18 mouse cellular contexts compared by ENCODE assay signal in genomic region chr14:19861311-19862080, GRCm38 (mm10). TPM values are rescaled to one million over a fixed set of nuclear protein-coding genes. Genes with fewer than 3 reads are reported as not detected.
DNase-seq lines count a peak whose midpoint lies in the region; ATAC-seq and TF ChIP-seq lines count a peak whose summit lies in the region.
"Had no signal": no experiment of that assay in that cellular context is flagged by ENCODE, and none has a peak within 500 bp of the region (broad histone marks: within the 10 kb centered on the region; RNA-seq: fewer than 3 reads in every experiment).

No protein-coding gene starts in this region.

- 81% methylated on average over 8 of the region's 8 CpGs for WGBS in heart, postnatal 0 days
- WGBS in heart, embryonic 10.5 days: 81% methylated on average over 8 of the region's 8 CpGs
- 83% methylated on average over 8 of the region's 8 CpGs for WGBS in thymus, adult 2 months
- 82% methylated on average over 8 of the region's 8 CpGs for WGBS in stomach, postnatal 0 days
- WGBS in midbrain, embryonic 10.5 days: 89% methylated on average over 8 of the region's 8 CpGs

- no peaks in the 10 kb centered on the region for H3K4me1 ChIP-seq in heart, postnatal 0 days (ENCODE audit: control insufficient read depth, insufficient read depth)
- no peaks in the 10 kb centered on the region for H3K4me1 ChIP-seq in heart, embryonic 10.5 days
- H3K4me1 ChIP-seq in thymus, adult 2 months (replicated peaks; ENCODE audit: control insufficient read depth, insufficient read depth, low read length): no peaks in the 10 kb centered on the region
- peaks cover 6% of the 10 kb centered on the region for H3K4me1 ChIP-seq in ES-Bruce4 (ENCODE audit: control insufficient read depth, insufficient read depth, low read length)
- no peaks in the 10 kb centered on the region for H3K4me1 ChIP-seq in stomach, postnatal 0 days (replicated peaks; ENCODE audit: control insufficient read depth, insufficient read depth)
- H3K4me1 ChIP-seq in midbrain, embryonic 10.5 days: no peaks in the 10 kb centered on the region
- H3K4me1 ChIP-seq: forebrain, embryonic 10.5 days; limb, embryonic 12.5 days; liver, embryonic 12.5 days had no signal

- TF ChIP-seq CTCF in heart, postnatal 0 days (IDR thresholded peaks at IDR 0.05; ENCODE audit: low read depth): peak; percentile 13; the same call in 1 of the 2 replicates
- no peak for TF ChIP-seq CTCF in thymus, adult 2 months (IDR thresholded peaks at IDR 0.05; ENCODE audit: borderline replicate concordance, control insufficient read depth, extremely low read depth, insufficient read depth, low read length, poor library complexity)
- no peak for TF ChIP-seq CTCF in ES-Bruce4 (IDR thresholded peaks at IDR 0.05; ENCODE audit: low read depth, low read length)
- TF ChIP-seq CTCF in stomach, postnatal 0 days (IDR thresholded peaks at IDR 0.05; ENCODE audit: low read depth): peak; percentile 24

- H3K36me3 ChIP-seq in heart, postnatal 0 days (replicated peaks; ENCODE audit: control insufficient read depth, insufficient read depth, low read length): no peaks in the 10 kb centered on the region
- no peaks in the 10 kb centered on the region for H3K36me3 ChIP-seq in heart, embryonic 10.5 days
- no peaks in the 10 kb centered on the region for H3K36me3 ChIP-seq in thymus, adult 2 months (ENCODE audit: control insufficient read depth, insufficient read depth, low read length)
- no peaks in the 10 kb centered on the region for H3K36me3 ChIP-seq in ES-Bruce4 (ENCODE audit: control insufficient read depth, insufficient read depth, low read length, poor library complexity, severe bottlenecking)
- H3K36me3 ChIP-seq in stomach, postnatal 0 days (ENCODE audit: control insufficient read depth, insufficient read depth, low read length): no peaks in the 10 kb centered on the region
- H3K36me3 ChIP-seq in midbrain, embryonic 10.5 days: no peaks in the 10 kb centered on the region
- H3K36me3 ChIP-seq: forebrain, embryonic 10.5 days; limb, embryonic 12.5 days; liver, embryonic 12.5 days had no signal

- TF ChIP-seq EP300 in heart, postnatal 0 days (IDR thresholded peaks at IDR 0.05; ENCODE audit: low read depth): no peak
- peak; percentile 56; the same call in 1 of the 2 replicates for TF ChIP-seq EP300 in ES-Bruce4 (IDR thresholded peaks at IDR 0.05; ENCODE audit: insufficient read depth, low read depth, low read length)
- TF ChIP-seq EP300 in stomach, postnatal 0 days (optimal IDR thresholded peaks at IDR 0.05): no peak

- no peak for DNase-seq in heart, postnatal 0 days (ENCODE audit: low spot score)
- no peak for DNase-seq in heart, embryonic 10.5 days (ENCODE audit: low spot score)
- DNase-seq in thymus, adult 2 months: peak; percentile 9
- DNase-seq in thymus, postnatal 10 days (ENCODE audit: low spot score in 2 of 2): no peak
- DNase-seq in stomach, postnatal 0 days (ENCODE audit: low spot score): no peak
- no peak for DNase-seq in midbrain, embryonic 10.5 days (ENCODE audit: low spot score)
- DNase-seq: cerebellum, adult 18-20 months; cerebellum, postnatal 36 days; gastrocnemius, postnatal 10 days; heart, postnatal 10 days; kidney, adult 9 months; lung, adult 2 months; lung, postnatal 4 days had no signal

- H3K27me3 ChIP-seq in heart, postnatal 0 days (ENCODE audit: control insufficient read depth, insufficient read depth, low read length): no peaks in the 10 kb centered on the region
- H3K27me3 ChIP-seq in heart, embryonic 10.5 days (ENCODE audit: insufficient read depth, poor library complexity, severe bottlenecking): no peaks in the 10 kb centered on the region
- H3K27me3 ChIP-seq in thymus, adult 2 months (ENCODE audit: control insufficient read depth, insufficient read depth, low read length): no peaks in the 10 kb centered on the region
- H3K27me3 ChIP-seq in ES-Bruce4 (ENCODE audit: control insufficient read depth, insufficient read depth, low read length, poor library complexity, severe bottlenecking): no peaks in the 10 kb centered on the region
- no peaks in the 10 kb centered on the region for H3K27me3 ChIP-seq in stomach, postnatal 0 days (ENCODE audit: control insufficient read depth, insufficient read depth, low read length)
- no peaks in the 10 kb centered on the region for H3K27me3 ChIP-seq in midbrain, embryonic 10.5 days (ENCODE audit: low read depth, poor library complexity, severe bottlenecking)
- H3K27me3 ChIP-seq: limb, embryonic 12.5 days; liver, embryonic 12.5 days had no signal

- H3K4me3 ChIP-seq in heart, postnatal 0 days (ENCODE audit: low read depth, low read length): no peak overlapping the region
- no peak overlapping the region for H3K4me3 ChIP-seq in heart, embryonic 10.5 days
- H3K4me3 ChIP-seq in thymus, adult 2 months (ENCODE audit: control insufficient read depth, insufficient read depth, low read length): no peak overlapping the region
- H3K4me3 ChIP-seq in ES-Bruce4 (ENCODE audit: low read depth, low read length): no peak overlapping the region
- H3K4me3 ChIP-seq in stomach, postnatal 0 days (ENCODE audit: low read depth, low read length): no peak overlapping the region
- no peak overlapping the region for H3K4me3 ChIP-seq in midbrain, embryonic 10.5 days
- H3K4me3 ChIP-seq: forebrain, embryonic 10.5 days; limb, embryonic 12.5 days; liver, embryonic 12.5 days had no signal

- ATAC-seq in heart, postnatal 0 days (ENCODE audit: insufficient read depth, low read depth): no peak
- ATAC-seq in stomach, postnatal 0 days (ENCODE audit: low FRiP score, low TSS enrichment): no peak
- ATAC-seq: inflammation-experienced regulatory T-cells, adult 6 months; liver, embryonic 12.5 days had no signal

- no peak for TF ChIP-seq POLR2A in thymus, adult 2 months (IDR thresholded peaks at IDR 0.05; ENCODE audit: control insufficient read depth, extremely low read depth, insufficient read depth, low read length, poor library complexity)
- TF ChIP-seq POLR2A in ES-Bruce4 (IDR thresholded peaks at IDR 0.05; ENCODE audit: insufficient read depth, low read length): no peak

- 0 out of 2 replicates have a peak, but pooled peaks cover 5% of the 10 kb centered on the region for H3K9me3 ChIP-seq in heart, postnatal 0 days (replicated peaks; ENCODE audit: control insufficient read depth, low read length)
- H3K9me3 ChIP-seq in heart, embryonic 10.5 days: no peaks in the 10 kb centered on the region
- H3K9me3 ChIP-seq in ES-Bruce4 (replicated peaks; ENCODE audit: control insufficient read depth, insufficient read depth, low read length, poor library complexity, severe bottlenecking): peaks cover 30% of the 10 kb centered on the region
- H3K9me3 ChIP-seq in stomach, postnatal 0 days (ENCODE audit: control insufficient read depth, low read length): no peaks in the 10 kb centered on the region
- no peaks in the 10 kb centered on the region for H3K9me3 ChIP-seq in midbrain, embryonic 10.5 days (replicated peaks)
- H3K9me3 ChIP-seq: limb, embryonic 12.5 days; liver, embryonic 12.5 days had no signal

- no peak overlapping the region for H3K27ac ChIP-seq in heart, postnatal 0 days (ENCODE audit: low read depth)
- H3K27ac ChIP-seq in heart, embryonic 10.5 days: no peak overlapping the region
- no peak overlapping the region for H3K27ac ChIP-seq in thymus, adult 2 months (ENCODE audit: control insufficient read depth, insufficient read depth, low read length)
- peak overlapping the region; percentile 88 for H3K27ac ChIP-seq in ES-Bruce4 (ENCODE audit: insufficient read depth, low read length)
- H3K27ac ChIP-seq in stomach, postnatal 0 days (replicated peaks): no peak overlapping the region
- no peak overlapping the region for H3K27ac ChIP-seq in midbrain, embryonic 10.5 days (replicated peaks)
- H3K27ac ChIP-seq: forebrain, embryonic 10.5 days; limb, embryonic 12.5 days; liver, embryonic 12.5 days had no signal

- H3K9ac ChIP-seq in heart, postnatal 0 days (replicated peaks; ENCODE audit: low read depth, low read length): no peak overlapping the region
- no peak overlapping the region for H3K9ac ChIP-seq in ES-Bruce4 (ENCODE audit: low read depth, poor library complexity, severe bottlenecking)
- no peak overlapping the region for H3K9ac ChIP-seq in stomach, postnatal 0 days (ENCODE audit: low read length)
- H3K9ac ChIP-seq: limb, embryonic 12.5 days; liver, embryonic 12.5 days had no signal

- H3K4me2 ChIP-seq in heart, postnatal 0 days (ENCODE audit: low read depth, low read length): no peak overlapping the region
- no peak overlapping the region for H3K4me2 ChIP-seq in stomach, postnatal 0 days (replicated peaks; ENCODE audit: low read depth)
- H3K4me2 ChIP-seq: limb, embryonic 12.5 days; liver, embryonic 12.5 days had no signal

RNA-seq across cellular contexts. Expression of gene Rtraf, which starts 37.9 kb away (rescaled TPM):
- total RNA-seq in heart, postnatal 0 days (2014; rRNA removed; ENCODE audit: low replicate concordance): 61.8 and 73.8 TPM in 2 replicates
- polyA plus RNA-seq in heart, postnatal 0 days (2015; fragmentation: Nextera tagmentation; extraction: Ambion mirVana): 177 and 183 TPM in 2 replicates
- 182 and 196 TPM in 2 replicates for polyA plus RNA-seq in heart, embryonic 10.5 days (2016; fragmentation: Nextera tagmentation; extraction: Ambion mirVana)
- polyA plus RNA-seq in thymus, adult 2 months (2012; rRNA removed): 27.0 and 27.8 TPM in 2 replicates
- 242 and 246 TPM in 2 replicates for polyA plus RNA-seq in ES-Bruce4 (2011; ENCODE audit: insufficient read depth, insufficient read length, low read depth, missing spikeins)
- polyA plus RNA-seq in stomach, postnatal 0 days (2015; fragmentation: Nextera tagmentation; extraction: Ambion mirVana): 157 TPM in 2 replicates
- polyA plus RNA-seq in midbrain, embryonic 10.5 days (2016; fragmentation: Nextera tagmentation; extraction: Ambion mirVana): 221 and 237 TPM in 2 replicates

Comparison
In these comparisons a context has a peak if more than half of its experiments do, and no peak if none do; other contexts are left out.
1. CTCF ChIP-seq: peak in heart, postnatal 0 days (single experiment) and stomach, postnatal 0 days (single experiment); none in thymus, adult 2 months (single experiment) and ES-Bruce4 (single experiment).